Mouse (Mus musculus) cortical plate, adult 2 months (tissue): ENCODE results near the gene Gm10959. TPM values are rescaled to one million over a fixed set of nuclear protein-coding genes. Genes with fewer than 3 reads are reported as not detected.
A peak's percentile ranks its signal among the peaks of the same experiment; 100 is the strongest.
"Not testable (repeated sequence)": the region's sequence is repeated elsewhere in the genome, so short reads cannot be mapped to it uniquely, and the experiment has no call there.

Source experiments
- H3K27ac ChIP-seq: fragments of 200-500 bp; 2 replicates; pipeline ENCODE4 v1.5.1; 2012; ENCODE audit warnings: low read length, control low read depth, inconsistent platforms; ENCODE audit not compliant: insufficient read depth
- H3K4me1 ChIP-seq: fragments of 200-500 bp; 2 replicates; pipeline ENCODE4 v1.6.1; 2011; ENCODE audit warnings: low read length; ENCODE audit not compliant: control insufficient read depth, insufficient read depth
- H3K4me3 ChIP-seq: fragments of 200-500 bp; 2 replicates; pipeline ENCODE4 v1.5.1; 2011; ENCODE audit warnings: mild to moderate bottlenecking, low read length, control low read depth; ENCODE audit not compliant: insufficient read depth
- CTCF ChIP-seq: fragments of 200-500 bp; IDR thresholded peaks from 2 replicates; pipeline ENCODE4 v1.5.1; 2011; ENCODE audit warnings: mild to moderate bottlenecking, control low read depth, low read length; ENCODE audit not compliant: insufficient read depth; ENCODE audit errors: extremely low read depth
- POLR2A ChIP-seq: fragments of 200-500 bp; IDR thresholded peaks from 2 replicates; pipeline ENCODE4 v1.6.1; 2011; ENCODE audit warnings: mild to moderate bottlenecking, low read length, control low read depth; ENCODE audit not compliant: insufficient read depth; ENCODE audit errors: extremely low read depth
- polyA plus RNA-seq: library from polyadenylated mRNA; depleted of rRNA; stranded (reverse); fragments of >200 nt; gene quantifications from 2 replicates; pipeline ENCODE4 v1.2.3, GENCODE M21; 2012; rRNA removed

The Gm10959 gene
- polyA plus RNA-seq, result not detected in 2 replicates

- Histone ChIP-seq H3K27ac (no peak within 1 kb of the TSS), H3K4me1 (no peaks in the 10 kb centered on the region), H3K4me3 (no peak within 1 kb of the TSS)
- no peak for TF ChIP-seq POLR2A
- no peak for TF ChIP-seq CTCF
Observed at GRCm38 (mm10) chr3:122919260-122919659, at the start of gene Gm10959. Gm10959 (minus strand) TSS chr3:122919360.

GRCm38 (mm10) chr3:122968391-122968790 is 49.2 kb upstream of the Gm10959 start:
- H3K4me1 ChIP-seq, result no peaks in the 10 kb centered on the region
- no peak overlapping the region for H3K27ac ChIP-seq
- H3K4me3 ChIP-seq, result no peak overlapping the region
- TF ChIP-seq POLR2A (no peak), CTCF (no peak)

DNA sequence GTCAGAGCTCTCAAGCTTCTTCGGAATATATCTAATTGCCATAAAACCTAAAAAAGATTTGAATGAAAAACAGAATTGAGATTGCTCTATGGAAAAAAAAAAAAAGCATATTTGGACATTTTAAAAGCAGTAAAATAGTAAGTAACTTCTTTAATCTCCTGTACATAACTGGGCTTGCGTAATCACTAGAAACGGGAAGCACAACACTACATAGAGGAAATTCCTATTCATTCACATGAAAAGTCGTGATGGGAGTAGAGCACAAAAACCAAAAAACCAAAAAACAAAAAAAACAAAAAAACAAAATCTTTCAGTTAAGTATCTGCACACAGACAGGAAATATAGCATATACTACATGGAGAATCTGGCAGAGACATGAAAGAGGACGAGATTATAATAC is 45.1 kb upstream of the Gm10959 start:
- no peak for TF ChIP-seq CTCF
- TF ChIP-seq POLR2A, result no peak
- H3K4me3 ChIP-seq, result no peak overlapping the region
- no peak overlapping the region for H3K27ac ChIP-seq
- no peaks in the 10 kb centered on the region for H3K4me1 ChIP-seq

GRCm38 (mm10) chr3:122950129-122950528 is 31.0 kb upstream of the Gm10959 start:
- Histone ChIP-seq H3K4me3 (no peak overlapping the region), H3K27ac (no peak overlapping the region), H3K4me1 (no peaks in the 10 kb centered on the region)
- TF ChIP-seq POLR2A, result no peak
- no peak for TF ChIP-seq CTCF

GRCm38 (mm10) chr3:122943387-122943890 is 24.3 kb upstream of the Gm10959 start:
- H3K27ac ChIP-seq, result no peak overlapping the region
- no peak for TF ChIP-seq CTCF
- TF ChIP-seq POLR2A, result no peak
- no peaks in the 10 kb centered on the region; the same call in 1 of the 2 replicates for H3K4me1 ChIP-seq
- no peak overlapping the region for H3K4me3 ChIP-seq

GRCm38 (mm10) chr3:122939215-122939614 is 20.1 kb upstream of the Gm10959 start:
- no peak overlapping the region for H3K4me3 ChIP-seq
- no peaks in the 10 kb centered on the region; the same call in 1 of the 2 replicates for H3K4me1 ChIP-seq
- TF ChIP-seq CTCF (0 out of 2 replicates have a peak, but pooled peaks have one; percentile 2), POLR2A (no peak)
- H3K27ac ChIP-seq, result no peak overlapping the region

DNA sequence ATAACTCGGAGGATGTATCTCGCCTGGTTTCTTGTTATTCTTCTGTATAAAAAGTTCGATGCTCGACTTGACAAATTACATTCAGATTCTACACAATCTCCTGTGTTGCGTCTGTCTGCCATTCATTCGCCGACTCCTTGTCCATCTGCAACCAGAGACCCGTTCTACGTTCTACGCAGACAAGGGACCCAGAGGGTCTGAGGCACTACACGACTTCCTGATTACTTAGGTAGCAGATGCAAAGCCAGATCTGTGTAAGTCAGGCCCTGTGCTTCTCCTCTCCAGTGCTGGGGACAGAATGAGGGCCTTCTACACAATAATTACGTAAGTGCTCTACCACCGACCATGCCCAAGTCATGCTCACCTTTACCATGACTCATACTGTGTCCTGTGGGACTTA is 18.0 kb upstream of the Gm10959 start:
- not testable (repeated sequence) for H3K4me3 ChIP-seq, H3K27ac ChIP-seq, H3K4me1 ChIP-seq

DNA sequence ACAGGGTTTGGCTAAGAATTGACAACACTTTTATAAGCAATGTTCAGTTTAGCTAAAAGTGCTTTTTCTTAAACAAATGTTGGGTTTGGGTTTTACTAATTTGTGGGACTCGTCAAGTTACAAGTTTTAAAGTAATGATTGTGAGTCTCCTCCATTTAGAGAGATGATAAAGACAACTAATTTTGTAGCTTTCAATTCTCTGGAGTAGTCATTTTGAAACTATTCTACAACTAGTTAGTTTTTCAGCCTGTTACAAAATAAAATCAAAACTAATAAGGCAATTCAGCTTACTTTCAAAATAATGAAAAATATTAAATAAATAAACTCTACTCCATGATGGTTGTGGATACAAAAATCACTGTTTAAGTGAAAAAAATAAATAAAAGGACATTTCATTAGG is 13.3 kb upstream of the Gm10959 start:
- Histone ChIP-seq H3K4me3 (no peak overlapping the region), H3K27ac (no peak overlapping the region), H3K4me1 (peaks cover 2% of the 10 kb centered on the region)
- no peak for TF ChIP-seq POLR2A
- TF ChIP-seq CTCF, result no peak

DNA sequence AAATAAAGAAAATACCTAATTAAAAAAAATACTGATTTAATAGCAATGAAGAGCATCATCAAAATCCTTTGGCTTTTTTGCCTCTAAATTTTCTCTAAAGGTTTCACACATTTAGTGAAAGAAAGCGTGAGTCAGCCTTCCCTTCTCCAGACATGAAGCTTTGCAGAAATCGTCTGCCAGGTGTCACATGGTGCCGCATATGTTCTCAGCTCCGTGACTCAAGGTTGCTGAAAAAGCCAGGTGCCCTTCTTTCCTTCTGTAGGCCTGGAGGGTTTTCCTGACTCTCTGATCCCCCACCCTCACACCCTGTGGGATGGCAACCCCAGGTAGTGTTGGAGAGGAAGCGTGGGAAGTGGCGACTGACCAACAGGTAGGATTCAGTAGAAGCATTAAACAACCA is 10.6 kb upstream of the Gm10959 start:
- H3K27ac ChIP-seq, result peak overlapping the region; percentile 3; the same call in 1 of the 2 replicates
- no peak overlapping the region for H3K4me3 ChIP-seq
- H3K4me1 ChIP-seq, result peaks cover 2% of the 10 kb centered on the region
- no peak for TF ChIP-seq POLR2A
- no peak for TF ChIP-seq CTCF

- peak within 1 kb of the TSS; percentile 90 for H3K4me3 ChIP-seq
- H3K27ac ChIP-seq, result peak within 1 kb of the TSS; percentile 65
- H3K4me1 ChIP-seq, result no peaks in the 10 kb centered on the region
- TF ChIP-seq POLR2A (peak; percentile 84), CTCF (0 out of 2 replicates have a peak, but pooled peaks have one; percentile 4)
Observed at GRCm38 (mm10) chr3:122924009-122924914, 5.1 kb upstream of the Gm10959 start, which contains the start of gene 1810037I17Rik. 1810037I17Rik (plus strand) TSS chr3:122924203.
